Mouse (Mus musculus) thymus, postnatal 25 days (tissue): ENCODE data around the gene Raver1.
A peak's percentile ranks its signal among the peaks of the same experiment; 100 is the strongest.

Experiments
- DNase-seq: peaks from one replicate; pipeline ENCODE4 v3.0.0; 2022

The Raver1 gene

GRCm38 (mm10) chr9:21036666-21037065, 55.1 kb downstream of the Raver1 start:
- DNase-seq, result no peak

DNA sequence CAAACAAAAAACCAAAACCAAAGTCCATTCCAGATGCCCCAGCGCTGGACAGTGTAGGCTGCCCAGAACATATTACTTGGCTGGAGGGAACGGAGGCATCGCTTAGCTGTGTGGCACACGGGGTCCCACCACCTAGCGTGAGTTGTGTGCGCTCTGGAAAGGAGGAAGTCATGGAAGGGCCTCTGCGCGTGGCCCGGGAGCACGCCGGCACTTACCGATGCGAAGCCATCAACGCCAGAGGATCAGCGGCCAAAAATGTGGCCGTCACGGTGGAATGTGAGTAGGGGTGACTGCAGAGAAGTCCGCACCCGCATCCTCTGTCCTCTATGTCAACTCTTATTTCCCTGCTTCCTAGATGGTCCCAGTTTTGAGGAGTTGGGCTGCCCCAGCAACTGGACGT, 55.6 kb downstream of the Raver1 start:
- no peak for DNase-seq

DNA sequence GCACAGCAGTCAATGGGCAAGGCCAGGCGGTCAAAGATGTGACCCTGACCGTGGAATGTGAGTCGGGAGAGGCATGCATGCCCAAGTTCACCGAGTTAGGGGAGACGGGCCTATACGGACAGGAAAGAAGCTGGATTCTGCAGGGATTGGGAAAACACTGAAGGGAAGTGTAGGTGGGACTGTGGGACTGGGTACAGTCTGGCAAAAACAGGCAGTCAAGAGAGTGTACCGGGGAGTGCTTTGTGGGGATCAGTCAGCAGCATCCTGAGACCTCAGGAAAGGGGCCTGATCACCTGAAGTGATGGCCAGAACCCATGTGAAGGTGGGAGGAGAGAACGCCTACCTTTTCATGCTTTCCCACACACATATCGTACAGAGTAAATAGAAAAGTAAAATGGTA, 56.2 kb downstream of the Raver1 start:
- no peak for DNase-seq

GRCm38 (mm10) chr9:21034481-21035085, 57.2 kb downstream of the Raver1 start:
- no peak for DNase-seq

DNA sequence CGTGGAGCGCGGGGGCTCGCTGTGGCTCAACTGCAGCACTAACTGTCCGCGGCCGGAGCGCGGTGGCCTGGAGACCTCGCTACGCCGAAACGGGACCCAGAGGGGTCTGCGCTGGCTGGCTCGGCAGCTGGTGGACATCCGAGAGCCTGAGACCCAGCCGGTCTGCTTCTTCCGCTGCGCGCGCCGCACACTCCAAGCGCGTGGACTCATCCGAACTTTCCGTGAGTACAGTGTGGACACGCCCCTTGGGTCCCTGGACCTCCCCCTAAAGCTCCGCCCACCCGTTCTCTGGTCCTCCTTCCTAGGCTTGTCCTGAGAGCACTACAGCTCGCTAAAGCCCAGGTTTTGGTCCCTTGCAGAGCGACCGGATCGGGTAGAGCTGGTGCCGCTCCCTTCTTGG, 58.7 kb downstream of the Raver1 start:
- peak; percentile 62 for DNase-seq

GRCm38 (mm10) chr9:21032491-21032890, 59.3 kb downstream of the Raver1 start:
- no peak for DNase-seq

DNA sequence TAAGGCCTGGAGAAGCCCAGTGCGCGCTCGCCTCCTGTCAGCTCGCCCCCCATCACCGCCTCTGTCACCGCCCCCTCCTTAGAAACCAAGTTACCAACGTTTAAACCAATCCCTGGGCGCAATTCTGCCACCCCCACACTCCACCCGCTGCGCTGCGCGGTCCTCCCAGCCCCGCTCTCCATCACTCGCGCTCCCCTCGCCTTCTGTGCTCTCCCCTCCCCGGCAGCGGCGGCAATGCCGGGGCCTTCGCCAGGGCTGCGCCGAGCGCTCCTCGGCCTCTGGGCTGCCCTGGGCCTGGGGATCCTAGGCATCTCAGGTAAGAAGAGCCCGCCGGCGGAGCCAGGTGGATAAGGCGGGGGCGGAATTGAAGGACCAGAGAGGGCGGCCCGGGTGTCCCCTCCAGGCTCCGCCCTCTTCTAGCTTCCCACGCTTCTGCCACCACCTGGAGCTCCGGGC, 59.9 kb downstream of the Raver1 start, which contains the start of gene Icam5:
Icam5 (plus strand) TSS at position 178 of the 456 bp plus-strand sequence.
- DNase-seq, result peak; percentile 26

DNA sequence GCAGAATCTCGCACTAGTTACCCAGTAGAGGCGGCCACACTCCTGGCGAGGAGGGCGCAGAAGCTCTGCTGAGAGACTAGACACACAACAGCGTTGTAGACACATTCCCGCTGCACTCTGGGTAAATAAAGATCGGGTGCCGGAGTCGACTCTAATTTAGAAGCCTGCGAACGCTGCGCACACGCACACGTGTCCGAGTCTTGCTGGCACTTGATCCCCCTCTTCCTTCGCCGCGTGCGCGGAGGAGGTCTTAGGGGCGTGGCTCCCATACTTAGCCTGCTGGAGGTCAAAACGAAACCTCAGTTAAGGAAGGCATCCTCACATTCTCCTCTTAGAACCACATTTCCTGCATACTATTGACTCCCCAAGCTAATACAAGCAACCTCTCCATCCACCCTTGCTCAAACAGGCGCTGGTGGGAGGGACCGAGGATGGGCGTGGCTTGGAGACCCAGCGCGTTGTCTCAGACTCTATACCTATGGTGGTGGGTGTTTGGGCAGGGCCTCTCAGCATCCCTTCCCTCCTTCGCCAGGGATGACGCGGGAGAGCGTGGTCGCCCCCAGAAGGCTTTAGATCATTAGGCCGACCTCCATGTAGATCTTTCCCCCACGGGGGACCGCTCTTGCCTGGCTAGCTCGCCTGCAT, 60.4 kb downstream of the Raver1 start:
- DNase-seq, result peak; percentile 57

DNA sequence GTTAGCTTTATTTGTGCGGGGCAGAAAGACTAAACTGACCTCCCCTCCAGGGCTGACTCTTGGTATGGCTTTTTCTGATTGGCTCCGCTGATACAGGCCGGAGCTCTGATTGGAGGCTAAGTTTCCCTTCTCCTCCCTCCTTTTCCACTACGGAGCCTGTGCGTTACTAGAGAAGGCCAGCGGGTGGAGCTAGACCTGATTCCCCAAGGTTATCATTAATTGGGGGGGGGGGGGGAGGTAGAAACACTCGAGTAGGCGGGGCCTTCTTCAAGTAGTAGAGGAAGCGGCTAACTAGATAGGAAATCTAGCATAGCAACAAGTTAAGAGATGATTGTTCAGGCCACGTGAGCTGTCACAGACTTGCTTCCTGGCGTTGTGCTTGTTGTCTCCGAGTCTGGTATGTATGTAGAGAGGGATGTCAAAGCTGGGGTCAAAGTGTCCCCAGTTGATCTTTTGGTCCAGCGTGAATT, 61.0 kb downstream of the Raver1 start:
- peak; percentile 89 for DNase-seq

- DNase-seq, result no peak
Measured at GRCm38 (mm10) chr9:21030055-21030600, 61.7 kb downstream of the Raver1 start.

DNA sequence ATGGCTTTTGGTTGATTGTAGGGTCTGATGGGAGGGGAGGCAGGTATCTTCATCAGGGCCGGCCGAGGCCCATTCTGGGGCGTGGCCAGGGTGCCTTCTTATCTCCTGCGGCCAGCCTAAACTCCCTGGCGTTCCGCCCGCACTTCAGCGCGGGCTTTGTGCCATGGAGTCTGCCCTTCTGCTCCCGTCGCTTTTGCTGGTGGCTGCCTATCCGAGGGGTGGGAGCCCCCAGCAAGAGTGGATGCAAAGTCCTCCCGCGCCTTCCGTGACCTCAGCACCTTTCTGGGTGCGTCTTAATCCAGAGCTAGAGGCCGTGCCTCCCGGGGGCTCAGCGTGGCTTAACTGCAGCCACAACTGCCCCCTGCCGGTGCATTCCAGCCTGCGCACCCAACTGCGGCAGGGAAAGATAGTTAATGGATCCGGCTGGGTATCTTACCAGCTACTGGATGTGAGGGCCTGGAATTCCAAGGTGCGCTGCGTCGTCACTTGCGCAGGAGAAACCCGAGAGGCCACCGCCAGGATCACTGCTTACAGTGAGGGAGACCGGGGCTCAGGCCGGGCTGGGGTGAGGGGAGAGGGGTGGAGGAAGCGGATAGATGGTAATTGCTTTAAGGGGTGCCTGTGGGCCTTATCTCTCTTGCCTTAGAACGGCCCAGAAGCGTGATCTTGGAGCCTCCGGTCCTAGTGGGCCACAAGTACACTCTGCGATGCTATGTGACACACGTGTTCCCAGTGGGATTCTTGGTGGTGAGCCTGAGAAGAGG, 62.3 kb downstream of the Raver1 start, which contains the start of gene Icam4:
Icam4 (plus strand) TSS at position 83 of the 764 bp plus-strand sequence.
- peak; percentile 81 for DNase-seq

DNA sequence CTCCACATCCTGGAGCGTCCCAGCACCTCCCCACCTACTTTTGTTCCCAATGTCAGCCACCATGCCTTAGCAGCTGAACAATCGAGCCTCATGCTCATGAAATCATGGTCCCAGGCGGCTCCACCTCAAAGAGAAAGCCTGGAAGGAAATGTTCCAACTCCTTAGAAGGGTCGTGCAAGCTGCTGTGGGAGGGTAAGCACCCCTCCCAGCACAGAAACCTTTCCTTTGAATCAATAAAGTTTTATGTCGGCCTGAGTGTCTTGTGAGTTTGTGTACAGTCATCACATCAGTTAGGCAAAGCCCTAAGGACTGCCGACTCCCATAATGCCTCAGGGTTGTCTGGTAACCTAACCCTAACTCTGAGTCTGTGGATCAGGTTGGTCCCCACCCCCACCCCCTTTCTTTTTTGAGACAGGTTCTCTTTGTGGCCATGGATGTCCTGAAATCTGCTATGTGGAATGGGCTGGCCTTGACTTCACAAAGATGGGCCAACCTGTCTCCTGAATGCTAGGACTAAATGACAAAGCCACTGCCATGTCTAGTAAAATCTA, 63.2 kb downstream of the Raver1 start:
- no peak for DNase-seq

DNA sequence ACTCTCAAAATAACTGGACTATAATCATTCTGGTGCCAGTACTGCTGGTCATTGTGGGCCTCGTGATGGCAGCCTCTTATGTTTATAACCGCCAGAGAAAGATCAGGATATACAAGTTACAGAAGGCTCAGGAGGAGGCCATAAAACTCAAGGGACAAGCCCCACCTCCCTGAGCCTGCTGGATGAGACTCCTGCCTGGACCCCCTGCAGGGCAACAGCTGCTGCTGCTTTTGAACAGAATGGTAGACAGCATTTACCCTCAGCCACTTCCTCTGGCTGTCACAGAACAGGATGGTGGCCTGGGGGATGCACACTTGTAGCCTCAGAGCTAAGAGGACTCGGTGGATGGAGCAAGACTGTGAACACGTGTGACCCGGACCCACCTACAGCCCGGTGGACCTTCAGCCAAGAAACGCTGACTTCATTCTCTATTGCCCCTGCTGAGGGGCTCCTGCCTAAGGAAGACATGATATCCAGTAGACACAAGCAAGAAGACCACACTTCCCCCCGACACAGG, 64.0 kb downstream of the Raver1 start:
- no peak for DNase-seq

- DNase-seq, result no peak
Measured at GRCm38 (mm10) chr9:21026849-21027248, 65.0 kb downstream of the Raver1 start.

- no peak for DNase-seq
Measured at GRCm38 (mm10) chr9:21025258-21025810, 66.5 kb downstream of the Raver1 start.
